Mouse (Mus musculus) granulocyte monocyte progenitor cell, adult 5-6 weeks (primary cell): ENCODE results near the gene Tyw3. TPM values are rescaled to one million over a fixed set of nuclear protein-coding genes. Genes with fewer than 3 reads are reported as not detected.
"Not testable (repeated sequence)": the region's sequence is repeated elsewhere in the genome, so short reads cannot be mapped to it uniquely, and the experiment has no call there.

Experiments used
- ATAC-seq: replicated peaks from 2 replicates; pipeline ENCODE4 v1.8.0; 2016; ENCODE audit warnings: mild to moderate bottlenecking, moderate TSS enrichment, inconsistent platforms; ENCODE audit not compliant: poor library complexity, severe bottlenecking
- total RNA-seq, 2 experiments: library from RNA; stranded (forward) in 1 of 2; stranded (reverse) in 1 of 2; fragments of 200-712, 200-1000 nt in 1 of 2; fragments of >200 nt in 1 of 2; fragmentation: Nextera tagmentation in 1 of 2; gene quantifications; 2 replicates each; pipeline ENCODE4 v1.2.3; 2014 to 2017

The Tyw3 gene
- total RNA-seq (2014; fragmentation: Nextera tagmentation) (2.3 and 7.3 TPM in 2 replicates), total RNA-seq (2017) (4.0 and 4.5 TPM in 2 replicates)

GRCm38 (mm10) chr3:154596934-154597554, at the start of gene Tyw3:
TSS of gene Tyw3 (minus strand) at chr3:154597104.
- ATAC-seq: peak; percentile 95

GRCm38 (mm10) chr3:154633091-154633490, 36.2 kb upstream of the Tyw3 start:
- ATAC-seq: no peak

GRCm38 (mm10) chr3:154631281-154631680, 34.4 kb upstream of the Tyw3 start:
- ATAC-seq: not testable (repeated sequence)

DNA sequence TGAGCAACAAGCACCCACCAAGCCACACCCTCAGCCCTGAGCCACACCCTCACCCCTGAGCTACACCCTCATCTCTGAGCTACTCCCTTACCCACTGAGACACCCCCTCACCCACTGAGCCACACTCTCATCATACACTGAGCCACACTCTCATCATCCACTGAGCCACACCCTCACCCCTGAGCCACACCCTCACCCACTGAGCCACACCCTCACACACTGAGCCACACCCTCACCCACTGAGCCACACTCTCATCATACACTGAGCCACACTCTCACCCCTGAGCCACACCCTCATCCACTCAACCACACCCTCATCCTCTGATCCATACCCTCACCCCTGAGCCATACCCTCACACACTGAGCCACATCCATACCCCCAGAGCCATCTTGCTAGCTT, 31.4 kb upstream of the Tyw3 start:
- ATAC-seq: peak; percentile 37

DNA sequence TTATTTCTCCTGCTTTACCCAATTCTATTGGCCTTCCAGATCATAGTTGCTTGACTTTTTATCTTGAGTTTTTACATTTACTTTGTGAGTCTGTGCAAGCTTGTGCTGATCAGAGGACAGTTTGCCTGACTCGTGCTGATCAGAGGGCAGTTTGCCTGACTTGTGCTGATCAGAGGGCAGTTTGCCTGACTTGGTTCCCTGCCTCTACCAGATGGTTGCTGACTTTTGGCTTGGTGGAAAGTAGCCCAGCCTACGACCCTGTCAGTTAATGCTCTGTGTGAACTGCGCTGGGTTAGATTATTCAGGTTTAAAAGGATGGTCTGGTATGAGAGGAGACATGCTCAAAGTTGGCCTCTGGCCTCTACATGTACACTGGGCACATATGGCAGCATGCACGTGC, 19.2 kb upstream of the Tyw3 start:
- no peak for ATAC-seq

DNA sequence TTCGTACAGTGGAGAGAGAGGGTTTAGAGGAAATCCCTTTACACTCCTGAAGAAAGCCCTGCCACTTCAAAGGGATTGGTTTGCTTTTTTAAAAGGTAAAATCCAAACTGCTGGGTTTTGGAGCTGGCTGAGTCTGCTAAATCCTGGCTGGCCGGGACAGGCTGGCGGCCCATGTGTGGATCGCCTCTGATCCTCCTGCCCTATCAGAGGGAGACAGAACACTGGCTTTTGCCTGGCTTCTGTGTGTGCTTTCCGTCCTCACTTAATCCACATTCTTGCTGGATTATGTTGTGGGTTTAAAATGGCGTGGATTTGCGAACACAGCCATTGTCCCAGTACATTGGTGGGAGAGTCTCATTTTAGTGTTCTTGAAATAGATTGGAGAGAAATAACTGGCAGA, 18.4 kb upstream of the Tyw3 start:
- no peak for ATAC-seq

DNA sequence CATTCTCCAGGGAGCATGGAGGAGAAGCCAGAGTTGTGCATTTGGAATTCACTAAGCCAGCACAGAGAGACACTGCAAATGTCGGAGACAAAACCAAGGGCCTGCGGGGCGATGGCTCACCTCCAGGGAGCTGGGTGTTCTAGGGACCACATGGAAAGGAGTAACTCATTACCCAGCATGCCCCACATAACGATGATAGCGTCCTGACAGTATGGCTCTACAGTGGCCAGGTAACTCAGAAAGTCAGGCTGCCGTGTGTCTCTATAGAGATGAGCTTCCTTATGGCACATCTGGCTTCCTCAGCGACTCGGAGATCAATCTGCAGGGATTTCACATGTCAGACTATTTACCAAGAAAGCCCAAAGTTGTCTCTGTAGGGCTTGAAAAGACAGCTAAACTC, 17.9 kb upstream of the Tyw3 start:
- no peak for ATAC-seq

GRCm38 (mm10) chr3:154611888-154612287, 15.0 kb upstream of the Tyw3 start:
- peak; percentile 53 for ATAC-seq

- no peak for ATAC-seq
Measured at GRCm38 (mm10) chr3:154607896-154608295, 11.0 kb upstream of the Tyw3 start.

DNA sequence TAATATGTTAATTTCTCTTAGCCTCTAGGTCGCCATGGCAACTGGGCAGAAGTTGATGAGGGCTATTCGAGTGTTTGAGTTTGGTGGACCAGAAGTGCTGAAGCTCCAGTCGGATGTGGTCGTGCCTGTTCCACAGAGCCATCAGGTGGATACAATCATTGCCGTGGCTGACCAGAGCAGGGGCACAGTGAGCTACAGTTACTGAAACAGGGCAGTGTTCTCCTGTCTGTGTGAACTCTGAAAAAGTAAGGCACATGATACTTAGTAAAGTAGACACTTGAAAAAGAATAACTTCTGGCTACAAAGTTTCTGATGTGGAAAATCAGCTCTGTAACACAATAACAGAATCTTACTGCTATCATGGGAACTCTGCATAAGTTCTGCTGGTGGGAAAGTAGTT, 8.0 kb upstream of the Tyw3 start:
- no peak for ATAC-seq

DNA sequence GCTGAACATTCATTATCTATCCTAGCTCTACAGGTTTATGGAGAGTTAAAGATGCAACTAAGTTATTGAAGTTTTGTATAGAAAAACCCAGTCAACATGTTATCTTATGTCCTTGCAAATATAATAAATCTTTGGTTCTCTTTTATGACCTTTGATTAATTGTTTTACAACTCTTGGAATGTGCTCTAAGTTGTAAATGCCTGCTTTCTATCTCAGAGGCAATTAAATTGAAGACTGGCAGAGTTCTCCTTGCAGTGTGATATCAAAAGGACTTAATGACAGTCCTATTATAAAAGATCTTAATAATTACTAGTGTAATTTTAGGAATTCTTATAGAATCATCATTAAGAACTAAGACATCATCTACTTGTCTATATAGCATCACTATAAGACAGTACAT, 5.2 kb upstream of the Tyw3 start:
- ATAC-seq: no peak

- ATAC-seq: no peak
Measured at GRCm38 (mm10) chr3:154597561-154597960, 657 bp upstream of the Tyw3 start.

- peak; percentile 87 for ATAC-seq
Measured at GRCm38 (mm10) chr3:154596488-154596933, 393 bp downstream of the Tyw3 start, which contains the start of gene Cryz. TSS of gene Cryz (plus strand) at chr3:154596711.

- ATAC-seq: no peak
Measured at GRCm38 (mm10) chr3:154594156-154594555, 2.7 kb downstream of the Tyw3 start.

DNA sequence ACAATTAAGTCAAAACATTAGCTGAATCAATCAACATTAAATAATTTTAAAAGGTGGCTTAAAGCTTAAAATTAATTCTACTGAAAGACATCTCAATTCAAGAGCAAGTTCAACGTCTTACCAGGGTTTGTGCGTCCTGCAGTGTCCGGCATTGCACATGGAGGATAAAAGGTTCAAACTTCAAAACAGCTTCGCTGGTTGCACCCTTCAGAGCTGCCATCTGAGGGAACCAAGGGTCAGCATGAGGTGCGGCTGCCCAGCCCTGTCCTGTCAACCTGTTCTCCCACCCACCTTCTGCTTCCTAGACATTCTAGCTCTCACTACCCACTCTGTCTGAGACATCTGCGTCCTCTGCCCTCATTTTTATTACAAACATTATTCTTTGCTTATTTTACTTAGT, 3.3 kb downstream of the Tyw3 start:
- ATAC-seq: no peak

DNA sequence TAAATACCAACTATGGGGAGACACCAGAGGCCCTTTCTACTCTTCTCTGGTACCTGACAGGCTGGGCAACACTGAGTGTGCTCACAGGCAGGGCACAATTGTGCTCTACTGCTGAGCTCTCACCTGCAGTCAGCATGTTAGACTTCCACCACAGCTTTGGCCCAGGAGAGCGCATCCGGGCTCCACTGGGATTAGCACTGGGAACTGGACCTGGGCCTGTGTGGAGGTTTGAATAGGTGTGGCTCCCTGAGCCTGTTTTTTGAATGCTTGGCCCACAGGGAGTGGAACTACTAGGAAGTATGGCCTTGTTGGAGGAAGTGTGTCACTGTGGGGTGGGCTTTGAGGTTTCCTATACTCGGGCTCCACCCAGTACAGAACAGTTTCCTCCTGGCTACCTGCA, 5.3 kb downstream of the Tyw3 start:
- ATAC-seq: no peak

- no peak for ATAC-seq
Measured at GRCm38 (mm10) chr3:154590971-154591370, 5.9 kb downstream of the Tyw3 start.

- no peak for ATAC-seq
Measured at GRCm38 (mm10) chr3:154584351-154584750, 12.6 kb downstream of the Tyw3 start.

DNA sequence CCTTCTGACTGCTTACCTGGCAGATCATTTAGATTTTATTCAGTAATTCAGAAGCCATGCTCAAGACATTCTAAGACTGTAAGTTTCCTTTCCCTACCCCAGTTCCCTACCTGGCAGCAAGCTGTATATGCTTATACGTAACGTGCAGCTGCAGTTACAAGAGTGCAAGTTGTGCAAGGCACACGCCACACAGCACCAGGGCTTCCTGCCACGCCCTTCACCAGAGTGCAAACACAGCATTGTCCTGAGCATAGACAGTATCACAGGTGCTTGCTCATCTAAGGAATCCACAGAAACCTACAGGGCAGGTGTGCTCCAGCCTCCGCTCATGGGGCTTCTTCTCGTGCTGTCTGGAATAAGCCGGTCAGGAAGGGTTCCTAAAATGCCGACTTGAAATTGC, 19.0 kb downstream of the Tyw3 start:
- no peak for ATAC-seq

DNA sequence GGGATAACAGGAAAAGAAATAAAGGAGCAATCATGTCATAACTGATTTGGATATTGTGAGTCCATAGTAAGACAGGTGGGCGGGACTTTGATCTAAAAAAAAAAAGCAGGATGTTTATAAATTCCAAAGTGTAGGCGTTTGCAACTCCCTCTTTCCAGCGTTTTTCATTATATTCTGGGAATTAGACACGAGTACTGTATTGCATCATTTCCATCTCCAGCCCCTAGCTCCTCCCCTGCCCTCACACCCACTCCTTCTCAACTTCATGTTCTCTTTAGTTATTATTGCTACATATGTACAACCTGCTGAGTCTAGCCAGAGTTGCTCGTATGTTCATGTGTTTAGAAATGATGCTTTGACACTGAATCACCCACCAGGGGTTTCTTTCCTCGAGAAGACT, 23.2 kb downstream of the Tyw3 start:
- ATAC-seq: no peak

- peak; percentile 96 for ATAC-seq
Measured at GRCm38 (mm10) chr3:154572341-154572972, 24.4 kb downstream of the Tyw3 start.

DNA sequence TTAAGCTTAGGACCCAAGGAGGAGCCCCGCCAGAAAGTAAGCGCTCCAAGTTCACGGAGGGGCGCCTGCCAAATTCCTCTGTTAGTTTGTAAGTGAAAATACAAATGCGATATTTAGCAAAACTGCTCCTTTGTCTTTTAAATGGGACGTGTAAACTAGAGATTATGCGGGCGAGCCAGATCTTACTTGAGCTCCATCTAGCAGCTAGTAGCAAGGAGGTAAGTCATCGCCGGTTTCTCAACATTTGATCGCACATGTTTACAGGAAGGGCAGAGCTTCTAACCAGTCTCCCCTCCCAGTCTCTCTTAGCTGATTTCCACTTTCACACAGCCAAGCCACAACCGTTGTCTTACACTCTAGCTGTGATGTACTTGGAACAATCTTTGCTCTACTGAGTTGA, 26.1 kb downstream of the Tyw3 start:
- ATAC-seq: no peak
